Mouse (Mus musculus) ES-CJ7 (cell line): ENCODE measurements at regions not wholly inside any gene's neighbourhood (a gene's known extent, or its start where the extent isn't known, plus 50 kb on each side); places are given as distances from the start of the nearest gene placed in this dataset.

Experiments used
- DNase-seq: peaks from one replicate; pipeline ENCODE4 v3.0.0; 2011; ENCODE audit warnings: low read depth, low spot score

- no peak for DNase-seq
Observed at GRCm38 (mm10) chr10:72549564-72549963, 105.1 kb upstream of the Zwint start.

GRCm38 (mm10) chr10:72551561-72551960 lies 103.1 kb upstream of the Zwint start:
- peak; percentile 49 for DNase-seq

- no peak for DNase-seq
Observed at GRCm38 (mm10) chr10:72573991-72574652, 80.5 kb upstream of the Zwint start.

GRCm38 (mm10) chr10:72577713-72578112 lies 76.9 kb upstream of the Zwint start:
- DNase-seq = no peak

GRCm38 (mm10) chr10:72578501-72578900 lies 76.1 kb upstream of the Zwint start:
- no peak for DNase-seq

- no peak for DNase-seq
Observed at GRCm38 (mm10) chr10:72581311-72581710, 73.3 kb upstream of the Zwint start.

GRCm38 (mm10) chr10:72588561-72588960 lies 66.1 kb upstream of the Zwint start:
- DNase-seq = no peak

GRCm38 (mm10) chr10:72593049-72593448 lies 61.6 kb upstream of the Zwint start:
- DNase-seq = no peak
